Mouse (Mus musculus) forebrain, postnatal 0 days (tissue): ENCODE data around the gene Dync1li2. TPM values are rescaled to one million over a fixed set of nuclear protein-coding genes. Genes with fewer than 3 reads are reported as not detected.
A peak's percentile ranks its signal among the peaks of the same experiment; 100 is the strongest.

Source experiments
- ATAC-seq: fragments of 200-750 bp; cut with Nextera tagmentation; 2 replicates; pipeline ENCODE4 v1.8.0; 2017; ENCODE audit warnings: mild to moderate bottlenecking, moderate library complexity
- DNase-seq: peaks from one replicate; pipeline ENCODE4 v3.0.0-alpha.2; 2015
- H3K27ac ChIP-seq: fragments of 300-500 bp; sonication (generic); 2 replicates; pipeline ENCODE4 v1.5.1; 2014; ENCODE audit warnings: low read depth, mild to moderate bottlenecking, antibody characterized with exemption, low read length, moderate library complexity, mixed read lengths
- H3K27me3 ChIP-seq: fragments of 300-500 bp; sonication (generic); 2 replicates; pipeline ENCODE4 v1.6.1; 2014; ENCODE audit warnings: mild to moderate bottlenecking, low read length, mixed read lengths; ENCODE audit not compliant: insufficient read depth
- H3K36me3 ChIP-seq: fragments of 300-500 bp; sonication (generic); 2 replicates; pipeline ENCODE4 v1.6.1; 2014; ENCODE audit warnings: mild to moderate bottlenecking, moderate library complexity; ENCODE audit not compliant: insufficient read depth
- H3K4me1 ChIP-seq: fragments of 300-500 bp; sonication (generic); 2 replicates; pipeline ENCODE4 v1.6.1; 2014; ENCODE audit warnings: antibody characterized with exemption; ENCODE audit not compliant: insufficient read depth
- H3K4me2 ChIP-seq: fragments of 300-500 bp; sonication (generic); 2 replicates; pipeline ENCODE4 v1.6.1; 2014; ENCODE audit warnings: low read depth, mild to moderate bottlenecking, moderate library complexity
- H3K4me3 ChIP-seq: fragments of 300-500 bp; sonication (generic); 2 replicates; pipeline ENCODE4 v1.5.1; 2014; ENCODE audit warnings: low read depth, low read length, mixed read lengths
- H3K9ac ChIP-seq: fragments of 300-500 bp; sonication (generic); 2 replicates; pipeline ENCODE4 v1.6.1; 2014; ENCODE audit warnings: mild to moderate bottlenecking
- H3K9me3 ChIP-seq: fragments of 300-500 bp; sonication (generic); 2 replicates; pipeline ENCODE4 v1.6.1; 2016; ENCODE audit warnings: low read length
- CTCF ChIP-seq: sonication (generic); IDR thresholded peaks from 2 replicates; pipeline ENCODE4 v1.5.1; 2016; ENCODE audit warnings: antibody characterized with exemption, control low read depth, low read depth
- WGBS: fragments of 180-500 bp; shearing (Covaris S2); extraction: QIAGEN DNeasy Blood & Tissue Kit; methylation state at CpG from one replicate; pipeline ENCODE4 v1.1.7; 2014; 5-methylcytosine and 5-hydroxymethylcytosine counted together
- polyA plus RNA-seq: library from polyadenylated mRNA; unstranded; fragments of >200 nt; fragmentation: Nextera tagmentation; extraction: Ambion mirVana; gene quantifications from 2 replicates; pipeline ENCODE4 v1.2.1, GENCODE M21; 2015
- total RNA-seq: library from RNA; depleted of rRNA; stranded (reverse); fragments of >200 nt; gene quantifications from 2 replicates; pipeline ENCODE4 v1.2.3, GENCODE M21; 2014; rRNA removed

Gene Dync1li2
- total and polyA plus RNA-seq, 2 experiments from 2014 or later = 74.0 to 125 TPM

DNA sequence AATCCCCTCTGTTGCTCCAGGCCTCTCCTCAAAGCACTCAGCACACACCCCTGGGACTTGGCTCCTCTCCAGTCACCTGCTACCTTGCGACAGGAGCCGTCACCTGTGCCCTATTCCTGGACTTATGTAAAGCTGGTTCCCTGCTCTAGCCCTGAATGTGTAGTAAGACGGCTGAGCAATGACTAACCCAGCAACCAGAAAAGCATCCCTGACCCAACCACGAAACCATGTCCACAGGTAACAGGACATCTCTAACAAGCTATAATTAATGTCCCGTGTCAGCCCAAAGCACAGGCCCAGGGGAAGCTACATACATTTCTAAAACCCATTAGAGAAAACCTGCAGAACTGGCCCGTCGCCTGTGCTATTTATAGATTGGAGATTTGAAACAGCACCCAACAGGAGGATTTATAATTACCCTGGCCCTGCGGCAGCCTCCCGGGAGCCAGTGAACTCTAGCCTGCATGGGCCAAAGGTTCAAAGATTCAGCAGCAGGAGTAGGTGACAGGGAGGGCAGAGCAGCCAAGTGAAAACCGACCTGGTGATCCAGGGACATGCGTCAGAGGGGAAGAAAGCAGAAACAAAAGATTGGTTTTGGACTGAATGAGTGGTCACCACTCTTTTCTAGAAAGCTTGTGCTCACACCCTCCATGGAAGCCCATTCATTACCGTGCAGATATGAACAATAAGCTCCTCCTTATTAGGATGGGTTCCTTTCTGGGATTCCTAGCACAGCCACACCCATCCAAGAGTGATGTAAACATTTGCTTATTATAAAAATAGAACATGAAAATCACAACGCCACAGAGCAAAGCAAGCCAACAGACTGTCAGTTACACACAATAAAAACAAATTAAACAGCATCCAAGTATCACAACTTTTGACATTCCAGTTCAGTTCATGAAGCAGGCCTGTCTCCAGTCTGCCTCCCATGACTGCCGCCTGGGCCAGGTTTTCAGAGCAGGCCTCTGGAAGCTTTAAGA, 67.7 kb downstream of the Dync1li2 start:
- Histone ChIP-seq H3K9ac (0 out of 2 replicates have a peak overlapping the region, but pooled peaks have one; percentile 37), H3K27ac (no peak overlapping the region), H3K4me1 (peaks cover 10% of the 10 kb centered on the region), H3K4me3 (no peak overlapping the region), H3K4me2 (0 out of 2 replicates have a peak overlapping the region, but pooled peaks have one; percentile 1), H3K36me3 (no peaks in the 10 kb centered on the region), H3K9me3 (no peaks in the 10 kb centered on the region), H3K27me3 (no peaks in the 10 kb centered on the region)
- no peak for TF ChIP-seq CTCF
- WGBS = 34% methylated on average over 14 of the region's 14 CpGs
- no peak for DNase-seq
- peak; percentile 15; the same call in 1 of the 2 replicates for ATAC-seq

GRCm38 (mm10) chr8:104374269-104374668, 68.6 kb downstream of the Dync1li2 start:
- DNase-seq (no peak), ATAC-seq (no peak)
- 57% methylated on average over 11 of the region's 11 CpGs for WGBS
- Histone ChIP-seq H3K9ac (no peak overlapping the region), H3K36me3 (no peaks in the 10 kb centered on the region), H3K9me3 (no peaks in the 10 kb centered on the region), H3K4me1 (peaks cover 14% of the 10 kb centered on the region), H3K4me2 (no peak overlapping the region), H3K27me3 (no peaks in the 10 kb centered on the region), H3K4me3 (no peak overlapping the region), H3K27ac (no peak overlapping the region)
- TF ChIP-seq CTCF = no peak

DNA sequence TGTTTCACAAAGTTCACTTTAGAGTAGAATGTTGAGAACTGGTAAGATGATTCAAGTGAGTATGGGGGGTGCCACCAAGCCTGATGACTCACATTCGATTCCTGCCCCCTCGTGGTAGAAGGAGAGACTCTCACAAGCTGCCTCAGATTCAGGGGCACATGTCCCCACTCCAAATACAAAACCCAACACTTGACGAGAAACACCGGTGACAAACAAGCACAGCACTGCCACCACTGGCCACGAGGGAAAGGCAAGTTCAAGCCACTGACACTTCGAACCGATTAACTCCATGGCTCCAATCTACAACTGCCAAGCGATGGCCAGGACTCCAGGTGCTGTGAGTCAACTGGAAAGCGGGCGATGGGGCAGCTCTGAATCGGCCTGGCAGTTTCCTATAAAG, 69.1 kb downstream of the Dync1li2 start:
- DNase-seq = no peak
- no peak overlapping the region for H3K9ac ChIP-seq
- WGBS = 71% methylated on average over 11 of the region's 11 CpGs
- H3K9me3 ChIP-seq = no peaks in the 10 kb centered on the region
- H3K4me1 ChIP-seq = peaks cover 14% of the 10 kb centered on the region
- TF ChIP-seq CTCF = peak; percentile 37; the same call in 1 of the 2 replicates
- H3K4me3 ChIP-seq = no peak overlapping the region
- ATAC-seq = peak; percentile 23; the same call in 1 of the 2 replicates
- H3K27ac ChIP-seq = no peak overlapping the region
- H3K4me2 ChIP-seq = no peak overlapping the region
- H3K36me3 ChIP-seq = no peaks in the 10 kb centered on the region
- no peaks in the 10 kb centered on the region for H3K27me3 ChIP-seq

- WGBS = 93% methylated on average over 6 of the region's 6 CpGs
- no peak overlapping the region for H3K4me3 ChIP-seq
- no peak overlapping the region for H3K4me2 ChIP-seq
- H3K27me3 ChIP-seq = no peaks in the 10 kb centered on the region
- ATAC-seq (no peak), DNase-seq (no peak)
- H3K9ac ChIP-seq = no peak overlapping the region
- no peak for TF ChIP-seq CTCF
- no peaks in the 10 kb centered on the region for H3K36me3 ChIP-seq
- H3K27ac ChIP-seq = no peak overlapping the region
- H3K4me1 ChIP-seq = peaks cover 20% of the 10 kb centered on the region
- H3K9me3 ChIP-seq = no peaks in the 10 kb centered on the region
Measured at GRCm38 (mm10) chr8:104371121-104371520, 71.7 kb downstream of the Dync1li2 start.

DNA sequence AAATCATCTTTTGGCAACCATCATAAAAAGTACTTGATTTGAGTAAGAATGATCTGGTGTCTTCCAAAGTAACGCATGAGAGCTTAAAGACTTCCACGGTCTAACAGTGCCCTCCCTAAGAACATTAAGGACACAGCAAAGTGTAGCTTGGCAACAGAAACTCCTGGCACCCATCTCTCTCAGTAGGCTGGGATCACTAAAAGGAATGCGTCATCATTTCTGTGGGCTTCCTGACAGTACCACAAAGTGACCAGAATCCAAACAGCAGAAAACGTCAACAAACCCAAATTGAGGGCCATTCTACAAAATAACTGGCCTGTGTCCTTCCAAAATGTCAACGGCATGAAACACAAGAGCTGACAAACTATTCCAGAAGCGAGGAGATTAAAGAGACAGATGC, 72.8 kb downstream of the Dync1li2 start:
- Histone ChIP-seq H3K4me3 (no peak overlapping the region), H3K27ac (no peak overlapping the region), H3K4me1 (peaks cover 13% of the 10 kb centered on the region), H3K36me3 (no peaks in the 10 kb centered on the region), H3K9ac (no peak overlapping the region), H3K9me3 (no peaks in the 10 kb centered on the region), H3K27me3 (no peaks in the 10 kb centered on the region), H3K4me2 (no peak overlapping the region)
- WGBS = 48% methylated on average over 6 of the region's 6 CpGs
- DNase-seq (no peak), ATAC-seq (peak; percentile 28; the same call in 1 of the 2 replicates)
- TF ChIP-seq CTCF = no peak

DNA sequence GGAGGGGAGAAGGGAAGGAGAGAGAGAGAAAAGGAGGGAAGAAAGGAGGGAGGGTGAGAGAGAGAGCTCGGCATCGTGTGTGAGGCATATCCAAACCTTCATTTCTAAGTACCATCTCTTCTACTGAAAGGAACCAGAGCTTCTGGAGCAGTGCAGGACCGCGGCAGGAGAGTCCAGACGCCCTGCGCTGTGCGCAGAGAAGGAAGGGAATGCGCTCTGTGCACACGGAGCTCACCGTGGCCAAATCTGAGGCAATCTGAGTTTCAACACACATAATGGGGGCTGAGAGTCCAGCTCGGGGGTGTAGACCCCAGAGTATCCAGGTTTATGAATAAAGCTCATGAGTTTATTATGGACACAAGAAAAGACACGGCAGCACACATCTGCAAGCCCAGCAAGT, 73.3 kb downstream of the Dync1li2 start:
- Histone ChIP-seq H3K9me3 (no peaks in the 10 kb centered on the region), H3K27ac (peak overlapping the region; percentile 40; the same call in 1 of the 2 replicates), H3K27me3 (no peaks in the 10 kb centered on the region), H3K36me3 (no peaks in the 10 kb centered on the region), H3K4me2 (0 out of 2 replicates have a peak overlapping the region, but pooled peaks have one; percentile 4), H3K4me1 (0 out of 2 replicates have a peak, but pooled peaks cover 10% of the 10 kb centered on the region), H3K4me3 (no peak overlapping the region), H3K9ac (no peak overlapping the region)
- no peak for DNase-seq
- no peak; the same call in 1 of the 2 replicates for ATAC-seq
- 65% methylated on average over 12 of the region's 12 CpGs for WGBS
- no peak for TF ChIP-seq CTCF

Other genes with a start within 250 kb of the Dync1li2 start
- 45.2 and 52.9 TPM in 2 replicates for gene Tk2, start 194.5 kb downstream of the Dync1li2 start, total RNA-seq
- gene Tk2, start 194.5 kb downstream of the Dync1li2 start, polyA plus RNA-seq = 45.2 and 45.3 TPM in 2 replicates
- 19.1 and 29.2 TPM in 2 replicates for gene Cklf, start 192.2 kb downstream of the Dync1li2 start, total RNA-seq
- 24.8 and 26.8 TPM in 2 replicates for gene Cklf, start 192.2 kb downstream of the Dync1li2 start, polyA plus RNA-seq
- gene Cmtm2a, start 149.9 kb downstream of the Dync1li2 start, total RNA-seq = 0.14 TPM in 1 of 2 replicates, not detected in the other
- 0.17 TPM in 1 of 2 replicates, not detected in the other for gene Cmtm2a, start 149.9 kb downstream of the Dync1li2 start, polyA plus RNA-seq
- gene Gm45711, start 133.0 kb downstream of the Dync1li2 start, total RNA-seq = not detected in 2 replicates
- not detected in 2 replicates for gene Gm45711, start 133.0 kb downstream of the Dync1li2 start, polyA plus RNA-seq
- 0.62 TPM in 1 of 2 replicates, not detected in the other for gene Cmtm1, start 132.9 kb downstream of the Dync1li2 start, total RNA-seq
- not detected in 2 replicates for gene Cmtm1, start 132.9 kb downstream of the Dync1li2 start, polyA plus RNA-seq
- gene Gm11020, start 121.5 kb downstream of the Dync1li2 start, total RNA-seq = not detected in 2 replicates
- gene Gm11020, start 121.5 kb downstream of the Dync1li2 start, polyA plus RNA-seq = not detected in 2 replicates
- gene Cmtm2b, start 120.8 kb downstream of the Dync1li2 start, total RNA-seq = 0.38 TPM in 1 of 2 replicates, not detected in the other
- gene Cmtm2b, start 120.8 kb downstream of the Dync1li2 start, polyA plus RNA-seq = not detected in 2 replicates
- gene Cmtm3, start 103.6 kb downstream of the Dync1li2 start, total RNA-seq = 18.4 and 22.0 TPM in 2 replicates
- gene Cmtm3, start 103.6 kb downstream of the Dync1li2 start, polyA plus RNA-seq = 33.0 and 34.4 TPM in 2 replicates
- gene Cmtm4, start 47.2 kb downstream of the Dync1li2 start, total RNA-seq = 32.9 and 35.1 TPM in 2 replicates
- gene Cmtm4, start 47.2 kb downstream of the Dync1li2 start, polyA plus RNA-seq = 2.0 and 2.3 TPM in 2 replicates
- 0.43 and 0.46 TPM in 2 replicates for gene Terb1, start 66.9 kb upstream of the Dync1li2 start, total RNA-seq
- gene Terb1, start 66.9 kb upstream of the Dync1li2 start, polyA plus RNA-seq = 0.14 and 0.44 TPM in 2 replicates
- gene Nae1, start 91.6 kb upstream of the Dync1li2 start, total RNA-seq = 86.3 and 97.6 TPM in 2 replicates
- 120 and 134 TPM in 2 replicates for gene Nae1, start 91.6 kb upstream of the Dync1li2 start, polyA plus RNA-seq
- 2.2 and 2.5 TPM in 2 replicates for gene Car7, start 91.6 kb upstream of the Dync1li2 start, total RNA-seq
- 1.6 and 2.0 TPM in 2 replicates for gene Car7, start 91.6 kb upstream of the Dync1li2 start, polyA plus RNA-seq
- gene Pdp2, start 148.4 kb upstream of the Dync1li2 start, total RNA-seq = 11.8 and 13.2 TPM in 2 replicates
- gene Pdp2, start 148.4 kb upstream of the Dync1li2 start, polyA plus RNA-seq = 8.8 and 14.6 TPM in 2 replicates
- gene Cdh16, start 181.3 kb upstream of the Dync1li2 start, total RNA-seq = not detected in 2 replicates
- not detected in 2 replicates for gene Cdh16, start 181.3 kb upstream of the Dync1li2 start, polyA plus RNA-seq
- gene Rrad, start 188.3 kb upstream of the Dync1li2 start, total RNA-seq = 5.2 and 5.3 TPM in 2 replicates
- 2.2 and 2.9 TPM in 2 replicates for gene Rrad, start 188.3 kb upstream of the Dync1li2 start, polyA plus RNA-seq
- 54.9 and 61.9 TPM in 2 replicates for gene Ciao2b, start 198.9 kb upstream of the Dync1li2 start, total RNA-seq
- 108 and 110 TPM in 2 replicates for gene Ciao2b, start 198.9 kb upstream of the Dync1li2 start, polyA plus RNA-seq